Mouse (Mus musculus) bone marrow, adult 2 months (tissue): ENCODE results near the gene 2310007B03Rik.

Experiments used
- CTCF ChIP-seq: fragments of 200-500 bp; IDR thresholded peaks from 2 replicates; pipeline ENCODE4 v1.5.1; 2011; ENCODE audit warnings: low read length, control low read depth; ENCODE audit not compliant: control insufficient read depth, insufficient read depth
- POLR2A ChIP-seq: fragments of 200-500 bp; IDR thresholded peaks from 2 replicates; pipeline ENCODE4 v1.6.1; 2011; ENCODE audit warnings: low read depth, mild to moderate bottlenecking, control low read depth, low read length, borderline replicate concordance; ENCODE audit not compliant: control insufficient read depth

DNA sequence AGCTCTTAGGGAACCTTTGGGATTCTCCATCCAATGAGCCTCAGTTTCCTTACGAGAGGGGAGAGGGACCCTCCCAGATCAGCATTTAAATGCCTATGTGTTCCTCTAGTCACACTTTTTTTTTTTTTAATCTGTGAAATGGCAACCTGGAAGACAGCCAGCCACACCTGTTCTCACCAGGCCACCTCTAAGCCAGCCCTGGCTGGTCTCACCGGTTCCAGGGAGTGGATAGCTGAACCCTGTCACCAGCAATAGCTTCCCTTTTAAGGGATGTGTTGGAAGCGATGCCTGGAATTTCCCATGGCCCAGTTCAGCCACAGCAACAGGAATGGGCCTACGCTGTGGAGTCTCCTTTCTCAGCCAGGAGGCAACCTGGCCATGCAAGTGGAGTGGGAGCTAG lies 3.2 kb downstream of the 2310007B03Rik start:
- TF ChIP-seq CTCF, result no peak
- no peak for TF ChIP-seq POLR2A
